Mouse (Mus musculus) hindbrain, embryonic 15.5 days (tissue): Measurements from ENCODE around the gene Ccdc3. TPM values are rescaled to one million over a fixed set of nuclear protein-coding genes. Genes with fewer than 3 reads are reported as not detected.
"Not testable (repeated sequence)": the region's sequence is repeated elsewhere in the genome, so short reads cannot be mapped to it uniquely, and the experiment has no call there.

Source experiments
- ATAC-seq: fragments of 200-750 bp; cut with Nextera tagmentation; 2 replicates; pipeline ENCODE4 v1.8.0; 2017; ENCODE audit warnings: low read depth, moderate number of reproducible peaks, moderate TSS enrichment; ENCODE audit not compliant: low FRiP score
- H3K27ac ChIP-seq: fragments of 300-500 bp; sonication (generic); replicated peaks from 2 replicates; pipeline ENCODE4 v1.5.1; 2015; ENCODE audit warnings: mild to moderate bottlenecking, inconsistent platforms
- H3K27me3 ChIP-seq: fragments of 300-500 bp; sonication (generic); 2 replicates; pipeline ENCODE4 v1.6.1; 2015; ENCODE audit warnings: control low read depth, inconsistent platforms
- H3K36me3 ChIP-seq: fragments of 300-500 bp; sonication (generic); 2 replicates; pipeline ENCODE4 v1.6.1; 2015; ENCODE audit warnings: control low read depth, inconsistent platforms
- H3K4me1 ChIP-seq: fragments of 300-500 bp; sonication (generic); replicated peaks from 2 replicates; pipeline ENCODE4 v1.6.1; 2015; ENCODE audit warnings: control low read depth, inconsistent platforms
- H3K4me2 ChIP-seq: fragments of 300-500 bp; sonication (generic); 2 replicates; pipeline ENCODE4 v1.6.1; 2015; ENCODE audit warnings: moderate library complexity, mild to moderate bottlenecking, inconsistent platforms
- H3K4me3 ChIP-seq: fragments of 300-500 bp; sonication (generic); 2 replicates; pipeline ENCODE4 v1.5.1; 2015; ENCODE audit warnings: mild to moderate bottlenecking, inconsistent platforms
- H3K9ac ChIP-seq: fragments of 300-500 bp; sonication (generic); 2 replicates; pipeline ENCODE4 v1.6.1; 2015; ENCODE audit warnings: inconsistent platforms
- H3K9me3 ChIP-seq: fragments of 300-500 bp; sonication (generic); 2 replicates; pipeline ENCODE4 v1.6.1; 2016; ENCODE audit warnings: control low read depth, inconsistent platforms
- WGBS: fragments of 180-500 bp; shearing (Covaris S2); methylation state at CpG from one replicate; pipeline ENCODE4 v1.1.7; 2015; 5-methylcytosine and 5-hydroxymethylcytosine counted together
- polyA plus RNA-seq: library from polyadenylated mRNA; unstranded; fragments of >200 nt; fragmentation: Nextera tagmentation; extraction: Ambion mirVana; gene quantifications from 2 replicates; pipeline ENCODE4 v1.2.1, GENCODE M21; 2015

Gene Ccdc3
- polyA plus RNA-seq, 1 experiment from 2014 or later: 15.2 TPM

GRCm38 (mm10) chr2:5236846-5237482, 99.4 kb downstream of the Ccdc3 start:
- ATAC-seq: no peak
- no peak overlapping the region for H3K4me3 ChIP-seq
- no peaks in the 10 kb centered on the region for H3K9me3 ChIP-seq
- no peak overlapping the region for H3K9ac ChIP-seq
- H3K4me2 ChIP-seq: no peak overlapping the region
- peaks cover 13% of the 10 kb centered on the region for H3K4me1 ChIP-seq
- 62% methylated on average over 3 of the region's 3 CpGs for WGBS
- no peak overlapping the region for H3K27ac ChIP-seq
- no peaks in the 10 kb centered on the region for H3K36me3 ChIP-seq
- no peaks in the 10 kb centered on the region for H3K27me3 ChIP-seq

GRCm38 (mm10) chr2:5237870-5238269, 100.3 kb downstream of the Ccdc3 start:
- H3K4me1 ChIP-seq: peaks cover 17% of the 10 kb centered on the region
- no peak overlapping the region for H3K27ac ChIP-seq
- no peak overlapping the region for H3K4me3 ChIP-seq
- no peaks in the 10 kb centered on the region for H3K27me3 ChIP-seq
- no peak overlapping the region for H3K9ac ChIP-seq
- no peaks in the 10 kb centered on the region for H3K36me3 ChIP-seq
- 84% methylated on average over 5 of the region's 5 CpGs for WGBS
- no peak overlapping the region for H3K4me2 ChIP-seq
- no peaks in the 10 kb centered on the region for H3K9me3 ChIP-seq
- no peak for ATAC-seq

- Histone ChIP-seq H3K9ac (no peak overlapping the region), H3K27me3 (no peaks in the 10 kb centered on the region), H3K4me2 (no peak overlapping the region), H3K4me1 (peaks cover 17% of the 10 kb centered on the region), H3K4me3 (no peak overlapping the region), H3K9me3 (no peaks in the 10 kb centered on the region), H3K27ac (no peak overlapping the region), H3K36me3 (no peaks in the 10 kb centered on the region)
- 79% methylated on average over 4 of the region's 4 CpGs for WGBS
- ATAC-seq: no peak
Measured at GRCm38 (mm10) chr2:5239492-5239891, 101.9 kb downstream of the Ccdc3 start.

- ATAC-seq: peak; percentile 80
Measured at GRCm38 (mm10) chr2:5241469-5241897, 103.9 kb downstream of the Ccdc3 start.

GRCm38 (mm10) chr2:5249199-5249598, 111.6 kb downstream of the Ccdc3 start:
- 97% methylated on average over 6 of the region's 6 CpGs for WGBS
- H3K27ac ChIP-seq, H3K9ac ChIP-seq, H3K4me1 ChIP-seq, H3K4me3 ChIP-seq, H3K9me3 ChIP-seq, H3K4me2 ChIP-seq, H3K27me3 ChIP-seq, ATAC-seq, H3K36me3 ChIP-seq: not testable (repeated sequence)

More at GRCm38 (mm10) chr2:5241469-5241897, 103.9 kb downstream of the Ccdc3 start:
- H3K4me3 ChIP-seq: no peak overlapping the region
- no peak overlapping the region for H3K4me2 ChIP-seq
- H3K27ac ChIP-seq: peak overlapping the region; percentile 36
- 26% methylated on average over 6 of the region's 6 CpGs for WGBS
- H3K4me1 ChIP-seq: peaks cover 17% of the 10 kb centered on the region
- H3K9ac ChIP-seq: no peak overlapping the region
- H3K36me3 ChIP-seq: no peaks in the 10 kb centered on the region
- no peaks in the 10 kb centered on the region for H3K27me3 ChIP-seq
- H3K9me3 ChIP-seq: no peaks in the 10 kb centered on the region

GRCm38 (mm10) chr2:5249969-5250368, 112.4 kb downstream of the Ccdc3 start:
- no peak overlapping the region for H3K27ac ChIP-seq
- no peak overlapping the region for H3K9ac ChIP-seq
- no peaks in the 10 kb centered on the region for H3K4me1 ChIP-seq
- H3K27me3 ChIP-seq: no peaks in the 10 kb centered on the region
- no peak overlapping the region for H3K4me2 ChIP-seq
- no peaks in the 10 kb centered on the region for H3K36me3 ChIP-seq
- peak; percentile 34; the same call in 1 of the 2 replicates for ATAC-seq
- H3K4me3 ChIP-seq: no peak overlapping the region
- 70% methylated on average over 12 of the region's 12 CpGs for WGBS
- H3K9me3 ChIP-seq: no peaks in the 10 kb centered on the region

GRCm38 (mm10) chr2:5258250-5258649, 120.7 kb downstream of the Ccdc3 start:
- ATAC-seq: no peak
- Histone ChIP-seq H3K4me1 (no peaks in the 10 kb centered on the region), H3K9me3 (peaks cover 3% of the 10 kb centered on the region; the same call in 1 of the 2 replicates), H3K27me3 (no peaks in the 10 kb centered on the region), H3K4me2 (no peak overlapping the region), H3K36me3 (no peaks in the 10 kb centered on the region), H3K27ac (no peak overlapping the region), H3K4me3 (no peak overlapping the region), H3K9ac (no peak overlapping the region)
- 76% methylated on average over 3 of the region's 3 CpGs for WGBS

- ATAC-seq: no peak
Measured at GRCm38 (mm10) chr2:5262279-5262678, 124.7 kb downstream of the Ccdc3 start.

GRCm38 (mm10) chr2:5267980-5268379, 130.4 kb downstream of the Ccdc3 start:
- Histone ChIP-seq H3K4me2 (no peak overlapping the region), H3K4me3 (no peak overlapping the region), H3K27me3 (no peaks in the 10 kb centered on the region), H3K27ac (no peak overlapping the region), H3K9ac (no peak overlapping the region), H3K4me1 (no peaks in the 10 kb centered on the region), H3K36me3 (no peaks in the 10 kb centered on the region), H3K9me3 (no peaks in the 10 kb centered on the region)
- ATAC-seq: no peak
- 80% methylated on average over 2 of the region's 2 CpGs for WGBS

More at GRCm38 (mm10) chr2:5262279-5262678, 124.7 kb downstream of the Ccdc3 start:
- whole genome bisulfite sequencing: 64% methylated on average over 2 of the region's 2 CpGs
- no peak overlapping the region for H3K4me2 ChIP-seq
- H3K9ac ChIP-seq: no peak overlapping the region
- no peaks in the 10 kb centered on the region for H3K36me3 ChIP-seq
- no peak overlapping the region for H3K4me3 ChIP-seq
- no peaks in the 10 kb centered on the region for H3K4me1 ChIP-seq
- H3K9me3 ChIP-seq: peaks cover 3% of the 10 kb centered on the region; the same call in 1 of the 2 replicates
- no peak overlapping the region for H3K27ac ChIP-seq
- H3K27me3 ChIP-seq: no peaks in the 10 kb centered on the region

Other genes with a start within 250 kb of the Ccdc3 start
- 82.7 and 91.2 TPM in 2 replicates for gene Phyh, start 218.8 kb upstream of the Ccdc3 start, polyA plus RNA-seq
- 1.7 and 2.3 TPM in 2 replicates for gene Ucma, start 161.7 kb upstream of the Ccdc3 start, polyA plus RNA-seq
- gene Mcm10, start 125.0 kb upstream of the Ccdc3 start, polyA plus RNA-seq: 5.8 and 5.9 TPM in 2 replicates
- 22.9 and 23.0 TPM in 2 replicates for gene Optn, start 73.7 kb upstream of the Ccdc3 start, polyA plus RNA-seq